Mouse (Mus musculus) MEL (cell line): ENCODE measurements around the gene Gdpd3.

Experiments used
- CTCF ChIP-seq, 3 experiments: IDR thresholded peaks in 2 of 3; conservative IDR thresholded peaks in 1 of 3; 2 replicates each; pipeline ENCODE4 v1.5.1; 2011 to 2012; ENCODE audit warnings: low read length in 3 of 3, low read depth in 2 of 3, mild to moderate bottlenecking in 2 of 3, improper control_type of control experiment in 1 of 3, inconsistent platforms in 1 of 3, mixed read lengths in 1 of 3, moderate library complexity in 1 of 3; ENCODE audit not compliant: control insufficient read depth in 1 of 3, insufficient read depth in 1 of 3, poor library complexity in 1 of 3, severe bottlenecking in 1 of 3
- MEF2A ChIP-seq: IDR thresholded peaks from 2 replicates; pipeline ENCODE4 v1.6.1; 2014; ENCODE audit warnings: low read depth, mild to moderate bottlenecking, inconsistent platforms, low read length, improper control_type of control experiment; ENCODE audit not compliant: poor library complexity, insufficient replicate concordance, severe bottlenecking; ENCODE audit errors: extremely low read depth
- MXI1 ChIP-seq: IDR thresholded peaks from 2 replicates; pipeline ENCODE4 v1.6.1; 2011; ENCODE audit warnings: mild to moderate bottlenecking, low read depth, low read length, improper control_type of control experiment
- MYB ChIP-seq: IDR thresholded peaks from 2 replicates; pipeline ENCODE4 v1.6.1; 2011; ENCODE audit warnings: mild to moderate bottlenecking, low read depth, low read length, improper control_type of control experiment
- POLR2A ChIP-seq, 2 experiments: IDR thresholded peaks; 2 replicates each; pipeline ENCODE4 v1.6.1; 2011 to 2012; ENCODE audit warnings: low read length in 2 of 2, mild to moderate bottlenecking in 2 of 2, control low read depth in 1 of 2, improper control_type of control experiment in 1 of 2, low read depth in 1 of 2, moderate library complexity in 1 of 2; ENCODE audit not compliant: control insufficient read depth in 1 of 2, insufficient read depth in 1 of 2, poor library complexity in 1 of 2
- USF2 ChIP-seq, 2 experiments: IDR thresholded peaks; 2 replicates each; pipeline ENCODE4 v1.6.1; 2011 to 2012; ENCODE audit warnings: improper control_type of control experiment in 2 of 2, low read length in 2 of 2, borderline replicate concordance in 1 of 2, inconsistent platforms in 1 of 2, low read depth in 1 of 2, mild to moderate bottlenecking in 1 of 2; ENCODE audit not compliant: insufficient read depth in 1 of 2
- ZC3H11A ChIP-seq: IDR thresholded peaks from 2 replicates; pipeline ENCODE4 v1.6.1; 2012; ENCODE audit warnings: low read depth, mild to moderate bottlenecking, inconsistent platforms, low read length, improper control_type of control experiment

DNA sequence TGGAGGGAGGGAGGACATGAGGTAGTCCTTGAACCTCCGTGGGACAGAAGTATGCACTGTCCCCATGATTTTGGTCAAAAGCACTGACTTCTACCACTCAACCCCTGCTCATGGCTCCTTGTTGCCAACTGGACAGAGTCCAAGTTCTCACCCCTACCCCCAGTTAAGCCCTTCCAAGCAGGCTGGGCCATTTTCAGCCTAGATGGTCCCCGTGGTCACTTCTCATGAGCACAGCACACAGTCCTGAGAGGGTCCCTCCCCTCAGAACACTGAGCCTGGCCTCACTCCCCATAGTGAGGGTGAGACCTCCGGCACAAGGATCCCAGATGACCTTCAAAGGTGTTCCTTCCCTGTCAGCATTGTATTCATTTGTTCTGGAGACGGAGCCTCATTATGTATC, 23.0 kb downstream of the Gdpd3 start:
- TF ChIP-seq MEF2A (no peak), CTCF (IDR thresholded peaks at IDR 0.05 in 2 of 3, conservative IDR thresholded peaks at IDR 0.05 in 1 of 3; ENCODE audit: control insufficient read depth in 1 of 3, insufficient read depth in 1 of 3, low read depth in 2 of 3, low read length in 3 of 3, poor library complexity in 1 of 3, severe bottlenecking in 1 of 3) (no peak), POLR2A (IDR thresholded peaks at IDR 0.05; ENCODE audit: control insufficient read depth in 1 of 2, insufficient read depth in 1 of 2, low read depth in 1 of 2, low read length in 2 of 2, poor library complexity in 1 of 2) (no peak), ZC3H11A (no peak), USF2 (IDR thresholded peaks at IDR 0.05; ENCODE audit: borderline replicate concordance in 1 of 2, insufficient read depth in 1 of 2, low read depth in 1 of 2, low read length in 2 of 2) (no peak), MXI1 (no peak), MYB (no peak)
